Mouse (Mus musculus) midbrain, embryonic 14.5 days (tissue): ENCODE data around the gene Usp50. TPM values are rescaled to one million over a fixed set of nuclear protein-coding genes. Genes with fewer than 3 reads are reported as not detected.
A peak's percentile ranks its signal among the peaks of the same experiment; 100 is the strongest.

Experiments used
- ATAC-seq: fragments of 200-750 bp; cut with Nextera tagmentation; 2 replicates; pipeline ENCODE4 v1.8.0; 2017; ENCODE audit warnings: moderate number of reproducible peaks, moderate library complexity; ENCODE audit not compliant: low FRiP score, low TSS enrichment
- DNase-seq: peaks from one replicate; pipeline ENCODE4 v3.0.0-alpha.2; 2015
- H3K27ac ChIP-seq: fragments of 300-500 bp; sonication (generic); replicated peaks from 2 replicates; pipeline ENCODE4 v1.5.1; 2014; ENCODE audit warnings: mild to moderate bottlenecking, low read depth, low read length, moderate library complexity
- H3K27me3 ChIP-seq: fragments of 300-500 bp; sonication (generic); 2 replicates; pipeline ENCODE4 v1.6.1; 2014; ENCODE audit warnings: low read length, control low read depth, mixed read lengths; ENCODE audit not compliant: control insufficient read depth, insufficient read depth
- H3K36me3 ChIP-seq: fragments of 300-500 bp; sonication (generic); 2 replicates; pipeline ENCODE4 v1.6.1; 2014; ENCODE audit warnings: low read length, control low read depth; ENCODE audit not compliant: control insufficient read depth, insufficient read depth
- H3K4me1 ChIP-seq: fragments of 300-500 bp; sonication (generic); 2 replicates; pipeline ENCODE4 v1.6.1; 2014; ENCODE audit warnings: mild to moderate bottlenecking, antibody characterized with exemption, low read length, control low read depth; ENCODE audit not compliant: control insufficient read depth, insufficient read depth
- H3K4me2 ChIP-seq: fragments of 300-500 bp; sonication (generic); 2 replicates; pipeline ENCODE4 v1.6.1; 2014; ENCODE audit warnings: mild to moderate bottlenecking, low read length, moderate library complexity
- H3K4me3 ChIP-seq: fragments of 300-500 bp; sonication (generic); replicated peaks from 2 replicates; pipeline ENCODE4 v1.5.1; 2014; ENCODE audit warnings: low read depth, low read length
- H3K9ac ChIP-seq: fragments of 300-500 bp; sonication (generic); replicated peaks from 2 replicates; pipeline ENCODE4 v1.6.1; 2014; ENCODE audit warnings: mild to moderate bottlenecking, low read length, moderate library complexity
- H3K9me3 ChIP-seq: fragments of 300-500 bp; sonication (generic); 2 replicates; pipeline ENCODE4 v1.6.1; 2016; ENCODE audit warnings: low read length, control low read depth, mixed read lengths; ENCODE audit not compliant: control insufficient read depth
- WGBS: fragments of 180-500 bp; shearing (Covaris S2); extraction: QIAGEN DNeasy Blood & Tissue Kit; methylation state at CpG from one replicate; pipeline ENCODE4 v1.1.7; 2014; 5-methylcytosine and 5-hydroxymethylcytosine counted together
- polyA plus RNA-seq: library from polyadenylated mRNA; unstranded; fragments of >200 nt; fragmentation: Nextera tagmentation; extraction: Ambion mirVana; gene quantifications from 2 replicates; pipeline ENCODE4 v1.2.1, GENCODE M21; 2014

Gene Usp50
- polyA plus RNA-seq, 1 experiment from 2014 or later, result 3.1 TPM

DNA sequence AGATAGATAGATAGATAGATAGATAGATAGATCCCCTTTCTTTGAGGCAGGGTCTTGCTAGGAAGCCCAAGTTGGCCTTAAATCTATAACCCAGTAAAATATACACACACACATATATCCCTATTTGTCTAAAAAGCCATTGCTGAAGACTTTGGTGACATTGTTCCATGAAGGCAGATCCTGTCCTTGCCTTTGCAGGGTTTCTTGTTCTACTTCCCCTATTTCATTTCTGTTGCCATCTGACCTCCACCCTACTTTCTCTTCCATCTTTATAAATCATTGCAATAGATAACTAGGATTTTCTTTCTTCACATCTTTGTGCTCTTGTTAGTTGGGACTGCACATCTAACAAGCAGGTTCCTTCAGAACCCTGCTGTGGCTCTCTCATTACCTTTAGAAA is 70.3 kb downstream of the Usp50 start:
- no peaks in the 10 kb centered on the region for H3K27me3 ChIP-seq
- H3K4me1 ChIP-seq, result peaks cover 8% of the 10 kb centered on the region
- H3K9ac ChIP-seq, result no peak overlapping the region
- ATAC-seq (no peak), DNase-seq (no peak)
- no peaks in the 10 kb centered on the region for H3K9me3 ChIP-seq
- H3K4me3 ChIP-seq, result no peak overlapping the region
- H3K27ac ChIP-seq, result no peak overlapping the region
- H3K4me2 ChIP-seq, result no peak overlapping the region
- H3K36me3 ChIP-seq, result no peaks in the 10 kb centered on the region

DNA sequence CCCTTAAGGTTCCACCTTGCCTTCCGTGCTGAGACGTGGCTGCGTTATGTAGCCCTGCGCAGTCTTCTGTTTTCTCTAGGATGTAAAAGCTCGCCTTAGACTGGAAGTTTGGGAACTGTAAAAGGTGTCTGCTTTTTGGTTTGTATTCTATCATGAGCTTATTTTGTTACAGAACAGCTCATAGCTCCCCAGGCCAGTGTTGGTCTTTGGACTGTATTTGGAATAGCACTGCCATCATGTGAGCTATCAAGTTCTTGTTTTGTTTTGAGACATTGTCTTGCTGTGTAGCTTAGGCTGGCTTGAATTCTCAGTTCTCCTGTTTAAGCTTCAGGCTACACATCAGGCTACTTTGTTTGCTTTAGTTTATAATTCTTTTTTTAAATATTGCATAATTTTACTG is 70.7 kb downstream of the Usp50 start:
- DNase-seq (no peak), ATAC-seq (no peak)
- Histone ChIP-seq H3K9me3 (no peaks in the 10 kb centered on the region), H3K4me3 (no peak overlapping the region), H3K27me3 (no peaks in the 10 kb centered on the region), H3K27ac (no peak overlapping the region), H3K9ac (no peak overlapping the region), H3K36me3 (no peaks in the 10 kb centered on the region), H3K4me2 (no peak overlapping the region), H3K4me1 (peaks cover 10% of the 10 kb centered on the region)
- 97% methylated on average over 5 of the region's 5 CpGs for WGBS

DNA sequence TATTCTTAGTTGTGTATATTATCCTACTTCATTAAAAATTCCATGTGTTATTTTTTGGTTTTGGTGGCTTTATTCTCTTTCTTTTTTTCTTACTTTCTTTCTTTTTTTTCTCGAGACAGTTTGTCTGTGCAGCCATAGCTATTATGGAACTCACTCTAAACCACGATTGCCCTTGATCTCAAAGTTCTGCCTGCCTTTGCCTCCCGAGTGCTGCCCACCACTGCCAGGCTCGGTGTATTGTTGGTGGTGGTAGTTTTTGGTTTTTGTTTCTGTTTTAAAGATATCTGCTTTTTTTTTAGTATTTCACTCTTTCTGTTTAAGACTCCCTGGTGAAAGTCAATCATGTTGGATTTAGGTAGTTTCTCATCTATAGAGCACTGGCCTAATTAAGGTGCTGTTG is 74.9 kb downstream of the Usp50 start:
- DNase-seq (no peak), ATAC-seq (no peak)
- Histone ChIP-seq H3K9ac (peak overlapping the region; percentile 87; the same call in 1 of the 2 replicates), H3K36me3 (no peaks in the 10 kb centered on the region), H3K4me2 (peak overlapping the region; percentile 78), H3K4me1 (peaks cover 10% of the 10 kb centered on the region), H3K4me3 (no peak overlapping the region; the same call in 1 of the 2 replicates), H3K27ac (no peak overlapping the region), H3K9me3 (no peaks in the 10 kb centered on the region), H3K27me3 (no peaks in the 10 kb centered on the region)
- WGBS, result 87% methylated on average over 4 of the region's 4 CpGs

DNA sequence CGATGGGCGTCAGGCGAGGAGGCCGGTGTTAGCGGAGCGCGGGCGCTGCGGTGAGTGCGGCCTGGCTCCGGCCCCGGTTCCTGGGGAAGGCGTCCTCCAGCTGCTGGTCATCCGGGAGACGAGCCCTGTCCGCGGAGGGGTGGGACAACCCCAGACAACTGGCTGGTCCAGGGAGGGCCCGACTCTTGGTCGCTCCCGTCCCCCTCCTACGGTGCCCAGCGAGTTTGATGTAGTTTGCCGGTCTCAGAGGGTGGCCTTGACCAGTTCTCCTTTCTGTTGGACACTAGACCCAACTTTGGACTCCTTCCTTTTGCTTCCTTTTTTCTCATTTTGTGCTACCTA is 75.9 kb downstream of the Usp50 start:
- H3K27ac ChIP-seq, result peak overlapping the region; percentile 84
- H3K36me3 ChIP-seq, result no peaks in the 10 kb centered on the region
- peak overlapping the region; percentile 78 for H3K4me2 ChIP-seq
- peak; percentile 83 for ATAC-seq
- DNase-seq, result no peak
- 0% methylated on average over 22 of the region's 23 CpGs for WGBS
- peaks cover 10% of the 10 kb centered on the region for H3K4me1 ChIP-seq
- H3K9ac ChIP-seq, result peak overlapping the region; percentile 87
- no peaks in the 10 kb centered on the region for H3K27me3 ChIP-seq
- no peaks in the 10 kb centered on the region for H3K9me3 ChIP-seq
- peak overlapping the region; percentile 78 for H3K4me3 ChIP-seq

- no peaks in the 10 kb centered on the region for H3K27me3 ChIP-seq
- WGBS, result 3% methylated on average over 47 of the region's 47 CpGs
- DNase-seq (peak; percentile 100), ATAC-seq (peak; percentile 100)
- H3K9me3 ChIP-seq, result no peaks in the 10 kb centered on the region
- peak within 1 kb of the TSS; percentile 87 for H3K9ac ChIP-seq
- H3K36me3 ChIP-seq, result no peaks in the 10 kb centered on the region
- H3K4me3 ChIP-seq, result peak within 1 kb of the TSS; percentile 78
- peaks cover 10% of the 10 kb centered on the region for H3K4me1 ChIP-seq
- peak within 1 kb of the TSS; percentile 78 for H3K4me2 ChIP-seq
- peak within 1 kb of the TSS; percentile 84 for H3K27ac ChIP-seq
Measured at GRCm38 (mm10) chr2:126706759-126707437, 76.4 kb downstream of the Usp50 start, which contains the start of gene Usp8. Gene Usp8 (plus strand): TSS chr2:126707328.

GRCm38 (mm10) chr2:126695285-126695684 is 88.0 kb downstream of the Usp50 start:
- no peaks in the 10 kb centered on the region for H3K4me1 ChIP-seq
- ATAC-seq (no peak), DNase-seq (no peak)
- no peak overlapping the region for H3K9ac ChIP-seq
- no peak overlapping the region for H3K4me2 ChIP-seq
- 86% methylated on average over 6 of the region's 6 CpGs for WGBS
- H3K36me3 ChIP-seq, result no peaks in the 10 kb centered on the region
- H3K27me3 ChIP-seq, result no peaks in the 10 kb centered on the region
- H3K4me3 ChIP-seq, result no peak overlapping the region
- no peaks in the 10 kb centered on the region for H3K9me3 ChIP-seq
- no peak overlapping the region for H3K27ac ChIP-seq

DNA sequence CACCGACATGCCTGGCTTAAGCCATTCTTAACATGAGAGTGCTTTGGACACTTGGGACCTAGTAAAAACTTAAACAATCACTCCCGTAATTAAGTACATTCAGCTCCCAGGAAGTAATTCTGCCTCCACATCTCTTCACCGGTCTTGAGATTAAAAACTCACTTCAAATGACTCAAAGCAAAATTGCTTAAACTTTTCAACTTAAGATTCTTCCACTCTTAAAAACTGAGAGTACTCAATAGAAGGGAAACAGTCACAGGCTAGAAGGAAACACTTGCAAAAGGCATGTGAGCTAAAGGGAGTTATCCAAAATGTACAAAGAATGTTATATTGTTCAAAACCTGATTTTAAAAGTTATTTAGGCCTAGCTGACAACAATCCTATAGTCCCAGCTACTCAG is 92.0 kb downstream of the Usp50 start:
- Histone ChIP-seq H3K36me3 (peaks cover 5% of the 10 kb centered on the region; the same call in 1 of the 2 replicates), H3K4me2 (no peak overlapping the region), H3K9me3 (no peaks in the 10 kb centered on the region), H3K4me3 (no peak overlapping the region), H3K9ac (no peak overlapping the region), H3K27ac (no peak overlapping the region), H3K4me1 (no peaks in the 10 kb centered on the region), H3K27me3 (no peaks in the 10 kb centered on the region)
- 85% methylated on average over 3 of the region's 3 CpGs for WGBS
- ATAC-seq, result no peak
- no peak for DNase-seq

- Histone ChIP-seq H3K9me3 (no peaks in the 10 kb centered on the region), H3K36me3 (peaks cover 7% of the 10 kb centered on the region; the same call in 1 of the 2 replicates), H3K9ac (no peak overlapping the region), H3K4me1 (no peaks in the 10 kb centered on the region), H3K27me3 (no peaks in the 10 kb centered on the region), H3K27ac (no peak overlapping the region), H3K4me3 (no peak overlapping the region), H3K4me2 (no peak overlapping the region)
- 95% methylated on average over 1 of the region's 1 CpGs for WGBS
- DNase-seq, result no peak
- ATAC-seq, result no peak
Measured at GRCm38 (mm10) chr2:126682937-126683336, 100.3 kb downstream of the Usp50 start.

GRCm38 (mm10) chr2:126682333-126682732 is 100.9 kb downstream of the Usp50 start:
- no peak overlapping the region for H3K9ac ChIP-seq
- H3K9me3 ChIP-seq, result no peaks in the 10 kb centered on the region
- WGBS, result 97% methylated on average over 2 of the region's 2 CpGs
- no peak overlapping the region for H3K27ac ChIP-seq
- peaks cover 7% of the 10 kb centered on the region; the same call in 1 of the 2 replicates for H3K36me3 ChIP-seq
- H3K4me3 ChIP-seq, result no peak overlapping the region
- no peak for ATAC-seq
- H3K4me2 ChIP-seq, result no peak overlapping the region
- H3K27me3 ChIP-seq, result no peaks in the 10 kb centered on the region
- no peak for DNase-seq
- H3K4me1 ChIP-seq, result 0 out of 2 replicates have a peak, but pooled peaks cover 2% of the 10 kb centered on the region
